Mouse (Mus musculus) brain, embryonic 14.5 days (tissue): ENCODE results near the gene Cux2.

Experiments used
- CTCF ChIP-seq: fragments of 200-500 bp; IDR thresholded peaks from 2 replicates; pipeline ENCODE4 v1.5.1; 2012; ENCODE audit warnings: inconsistent platforms, mild to moderate bottlenecking, moderate library complexity, borderline replicate concordance; ENCODE audit not compliant: insufficient read depth, insufficient read length; ENCODE audit errors: extremely low read depth
- POLR2A ChIP-seq: fragments of 200-500 bp; IDR thresholded peaks from 2 replicates; pipeline ENCODE4 v1.6.1; 2012; ENCODE audit warnings: mild to moderate bottlenecking, inconsistent platforms, borderline replicate concordance; ENCODE audit not compliant: poor library complexity, insufficient read depth, insufficient read length, severe bottlenecking; ENCODE audit errors: extremely low read depth

GRCm38 (mm10) chr5:121962974-121963373 is 86.9 kb downstream of the Cux2 start:
- TF ChIP-seq CTCF: no peak
- TF ChIP-seq POLR2A: no peak
